Comparison of ENCODE assay signal across 8 mouse cellular contexts in genomic region chr1:119504260-119505062, GRCm38 (mm10). TPM values are rescaled to one million over a fixed set of nuclear protein-coding genes. Genes with fewer than 3 reads are reported as not detected.
DNase-seq lines count a peak whose midpoint lies in the region; ATAC-seq lines count a peak whose summit lies in the region.

Ralb (minus strand) TSS chr1:119504794.

- under 1% methylated on average over 57 of the region's 57 CpGs for WGBS in heart, embryonic 13.5 days
- under 1% methylated on average over 57 of the region's 57 CpGs for WGBS in liver, embryonic 12.5 days (ENCODE audit: insufficient replicate concordance)
- under 1% methylated on average over 57 of the region's 57 CpGs for WGBS in stomach, embryonic 15.5 days

- no peaks in the 10 kb centered on the region for H3K9me3 ChIP-seq in heart, embryonic 13.5 days
- H3K9me3 ChIP-seq in liver, embryonic 12.5 days (replicated peaks) = no peaks in the 10 kb centered on the region
- H3K9me3 ChIP-seq in stomach, embryonic 15.5 days = no peaks in the 10 kb centered on the region

- H3K9ac ChIP-seq in heart, embryonic 13.5 days = peak within 1 kb of the TSS; percentile 91
- H3K9ac ChIP-seq in liver, embryonic 12.5 days = peak within 1 kb of the TSS; percentile 76
- H3K9ac ChIP-seq in stomach, embryonic 15.5 days = peak within 1 kb of the TSS; percentile 47

- peaks cover 18% of the 10 kb centered on the region for H3K36me3 ChIP-seq in heart, embryonic 13.5 days
- peaks cover 13% of the 10 kb centered on the region for H3K36me3 ChIP-seq in liver, embryonic 12.5 days
- H3K36me3 ChIP-seq in stomach, embryonic 15.5 days = 0 out of 2 replicates have a peak, but pooled peaks cover 6% of the 10 kb centered on the region

- peak; percentile 93 for ATAC-seq in heart, embryonic 13.5 days (ENCODE audit: extremely low read depth, insufficient number of reproducible peaks, low FRiP score, low TSS enrichment)
- ATAC-seq in liver, embryonic 12.5 days = peak; percentile 96
- ATAC-seq in stomach, embryonic 15.5 days (ENCODE audit: insufficient read depth, low FRiP score, low read depth) = peak; percentile 98

- peak within 1 kb of the TSS; percentile 87 for H3K4me2 ChIP-seq in heart, embryonic 13.5 days
- H3K4me2 ChIP-seq in liver, embryonic 12.5 days = peak within 1 kb of the TSS; percentile 88
- H3K4me2 ChIP-seq in stomach, embryonic 15.5 days = peak within 1 kb of the TSS; percentile 80

- peaks cover 57% of the 10 kb centered on the region for H3K4me1 ChIP-seq in brown adipose tissue, adult 24 weeks (ENCODE audit: control insufficient read depth, insufficient read depth, insufficient read length, low read length)
- H3K4me1 ChIP-seq in heart, embryonic 13.5 days = peaks cover 66% of the 10 kb centered on the region
- H3K4me1 ChIP-seq in liver, embryonic 12.5 days = peaks cover 43% of the 10 kb centered on the region
- H3K4me1 ChIP-seq in stomach, embryonic 15.5 days = peaks cover 22% of the 10 kb centered on the region

- peak; percentile 94 for DNase-seq in CD4-positive, CD25-positive, alpha-beta regulatory T cell, adult 2 months (ENCODE audit: low read depth, low spot score)
- DNase-seq in fat pad, adult 2 months (ENCODE audit: extremely low read depth, low read depth, low spot score) = peak; percentile 69
- peak; percentile 98 for DNase-seq in kidney, postnatal 10 days
- peak; percentile 84 to 85 for DNase-seq in natural killer cell, adult 2 months (ENCODE audit: low spot score in 2 of 2)

- H3K27ac ChIP-seq in brown adipose tissue, adult 24 weeks (replicated peaks; ENCODE audit: low read depth, low read length) = peak within 1 kb of the TSS; percentile 89
- peak within 1 kb of the TSS; percentile 93 for H3K27ac ChIP-seq in heart, embryonic 13.5 days (replicated peaks)
- peak within 1 kb of the TSS; percentile 71 for H3K27ac ChIP-seq in liver, embryonic 12.5 days
- peak within 1 kb of the TSS; percentile 83 for H3K27ac ChIP-seq in stomach, embryonic 15.5 days

- peak within 1 kb of the TSS; percentile 83 for H3K4me3 ChIP-seq in brown adipose tissue, adult 24 weeks (ENCODE audit: insufficient read depth, low read depth, low read length)
- H3K4me3 ChIP-seq in heart, embryonic 13.5 days = peak within 1 kb of the TSS; percentile 85
- H3K4me3 ChIP-seq in liver, embryonic 12.5 days = peak within 1 kb of the TSS; percentile 71
- peak within 1 kb of the TSS; percentile 85 for H3K4me3 ChIP-seq in stomach, embryonic 15.5 days (replicated peaks)

- H3K27me3 ChIP-seq in heart, embryonic 13.5 days (replicated peaks) = no peaks in the 10 kb centered on the region
- peaks cover 33% of the 10 kb centered on the region for H3K27me3 ChIP-seq in liver, embryonic 12.5 days (replicated peaks)
- H3K27me3 ChIP-seq in stomach, embryonic 15.5 days (replicated peaks) = no peaks in the 10 kb centered on the region

RNA-seq across cellular contexts. Expression of gene Ralb, which starts in this region (rescaled TPM):
- polyA plus RNA-seq in brown adipose tissue, adult 24 weeks (2012; ENCODE audit: insufficient read depth, insufficient read length, missing spikeins) = 30.2 and 32.3 TPM in 2 replicates
- 154 and 158 TPM in 2 replicates for polyA plus RNA-seq in heart, embryonic 13.5 days (2015; fragmentation: Nextera tagmentation; extraction: Ambion mirVana)
- polyA plus RNA-seq in liver, embryonic 12.5 days (2016; fragmentation: Nextera tagmentation; extraction: Ambion mirVana) = 58.2 and 58.8 TPM in 2 replicates
- polyA plus RNA-seq in stomach, embryonic 15.5 days (2015; fragmentation: Nextera tagmentation; extraction: Ambion mirVana) = 139 and 155 TPM in 2 replicates

Comparison
In these comparisons a context has a peak if more than half of its experiments do, and no peak if none do; other contexts are left out.
1. Peak in every context shown above with its lines: DNase-seq, ATAC-seq, H3K4me3 ChIP-seq and H3K27ac ChIP-seq.